Mouse (Mus musculus) embryonic facial prominence, embryonic 10.5 days (tissue): Measurements from ENCODE around the gene Asap2. TPM values are rescaled to one million over a fixed set of nuclear protein-coding genes. Genes with fewer than 3 reads are reported as not detected.

Source experiments
- DNase-seq: peaks from one replicate; pipeline ENCODE4 v3.0.0-alpha.2; 2017; ENCODE audit warnings: low spot score
- H3K27ac ChIP-seq: fragments of 300-500 bp; sonication (generic); replicated peaks from 2 replicates; pipeline ENCODE4 v1.5.1; 2016; ENCODE audit warnings: mild to moderate bottlenecking
- H3K27me3 ChIP-seq: fragments of 300-500 bp; sonication (generic); replicated peaks from 2 replicates; pipeline ENCODE4 v1.6.1; 2016; ENCODE audit warnings: low read depth, mild to moderate bottlenecking; ENCODE audit not compliant: poor library complexity, severe bottlenecking
- H3K36me3 ChIP-seq: fragments of 300-500 bp; sonication (generic); replicated peaks from 2 replicates; pipeline ENCODE4 v1.6.1; 2016; ENCODE audit warnings: mild to moderate bottlenecking, moderate library complexity
- H3K4me1 ChIP-seq: fragments of 300-500 bp; sonication (generic); 2 replicates; pipeline ENCODE4 v1.6.1; 2016
- H3K4me3 ChIP-seq: fragments of 300-500 bp; sonication (generic); 2 replicates; pipeline ENCODE4 v1.5.1; 2016; ENCODE audit warnings: mild to moderate bottlenecking, moderate library complexity
- H3K9me3 ChIP-seq: fragments of 300-500 bp; sonication (generic); 2 replicates; pipeline ENCODE4 v1.6.1; 2016; ENCODE audit warnings: mild to moderate bottlenecking
- WGBS: fragments of 180-500 bp; shearing (Covaris S2); methylation state at CpG from one replicate; pipeline ENCODE4 v1.1.7; 2016; 5-methylcytosine and 5-hydroxymethylcytosine counted together
- polyA plus RNA-seq: library from polyadenylated mRNA; unstranded; fragments of >200 nt; fragmentation: Nextera tagmentation; extraction: Ambion mirVana; gene quantifications from 2 replicates; pipeline ENCODE4 v1.2.1, GENCODE M21; 2016

The Asap2 gene
- polyA plus RNA-seq, 1 experiment from 2014 or later = 15.0 TPM

DNA sequence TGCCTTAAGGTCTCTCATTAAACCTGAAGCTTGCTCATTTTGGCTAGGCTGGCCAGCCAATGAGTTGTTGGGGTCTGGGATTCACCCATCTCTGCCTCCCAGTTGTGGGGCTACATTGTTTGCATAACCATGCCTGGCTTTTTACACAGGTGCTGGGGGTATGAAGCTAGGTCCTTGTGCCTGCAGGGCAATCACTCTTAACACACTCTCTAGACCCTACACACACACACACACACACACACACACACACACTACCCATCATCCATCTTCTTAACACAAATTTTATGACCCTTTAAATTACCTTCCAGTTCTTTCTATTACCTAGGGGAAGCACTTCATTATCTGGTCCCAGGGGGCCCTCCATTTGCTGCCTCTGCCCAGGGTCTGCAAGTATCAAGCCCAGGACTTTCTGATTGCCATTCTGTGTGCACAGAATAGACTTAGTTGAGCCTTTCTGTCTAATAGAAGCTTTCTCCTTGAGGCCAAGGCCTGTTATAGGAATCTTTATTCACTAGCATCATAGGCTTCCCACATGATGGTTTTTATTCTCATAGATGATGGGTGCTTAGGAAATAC lies 187.0 kb downstream of the Asap2 start:
- no peak for DNase-seq
- no peaks in the 10 kb centered on the region for H3K9me3 ChIP-seq
- peaks cover 44% of the 10 kb centered on the region for H3K36me3 ChIP-seq
- H3K4me3 ChIP-seq = no peak overlapping the region
- H3K4me1 ChIP-seq = peaks cover 3% of the 10 kb centered on the region; the same call in 1 of the 2 replicates
- H3K27me3 ChIP-seq = no peaks in the 10 kb centered on the region
- no peak overlapping the region for H3K27ac ChIP-seq

DNA sequence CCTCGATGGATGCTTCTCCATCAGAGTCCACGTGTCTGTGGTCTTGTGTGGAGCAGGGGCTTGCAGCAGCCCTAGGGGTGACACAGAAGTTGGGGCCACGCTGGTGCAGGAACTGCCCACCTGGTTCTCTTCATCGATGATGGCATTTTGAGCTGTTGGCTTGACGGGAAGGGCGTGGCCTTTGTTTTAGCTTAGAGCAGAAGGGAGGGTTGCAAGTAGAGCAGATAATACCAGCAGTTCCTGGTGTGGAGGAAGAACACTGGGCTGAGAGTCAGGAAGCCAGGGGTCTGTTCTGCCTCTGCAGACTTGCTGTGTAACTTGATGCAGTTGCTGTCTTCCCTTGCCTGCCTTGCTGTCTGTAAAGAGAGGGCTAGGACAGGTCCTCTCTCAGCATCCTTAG lies 189.8 kb downstream of the Asap2 start:
- Histone ChIP-seq H3K27ac (no peak overlapping the region), H3K9me3 (no peaks in the 10 kb centered on the region), H3K4me1 (peaks cover 7% of the 10 kb centered on the region), H3K27me3 (no peaks in the 10 kb centered on the region), H3K36me3 (peaks cover 38% of the 10 kb centered on the region), H3K4me3 (no peak overlapping the region)
- no peak for DNase-seq
- 86% methylated on average over 6 of the region's 6 CpGs for WGBS

DNA sequence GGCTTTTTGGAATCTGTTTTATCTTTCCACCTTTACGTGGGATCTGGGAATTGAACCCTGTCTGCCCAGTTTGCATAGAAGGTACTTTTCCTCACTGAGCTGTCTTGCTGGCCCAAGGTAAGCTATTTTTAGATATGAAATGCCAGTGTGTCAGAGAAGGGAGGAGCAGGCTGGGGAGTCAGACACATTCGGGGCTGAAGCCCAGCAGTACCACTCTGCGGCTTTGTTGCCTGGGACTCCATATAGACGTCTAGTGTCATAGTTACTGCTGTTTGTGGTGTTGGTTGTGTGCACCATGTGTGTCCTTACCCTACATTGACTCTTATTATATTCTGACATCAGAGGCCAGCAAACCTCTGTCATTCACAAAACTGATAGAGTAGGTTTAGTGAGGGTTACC lies 192.5 kb downstream of the Asap2 start:
- no peak for DNase-seq
- Histone ChIP-seq H3K27me3 (no peaks in the 10 kb centered on the region), H3K4me3 (no peak overlapping the region), H3K4me1 (peaks cover 14% of the 10 kb centered on the region), H3K36me3 (peaks cover 46% of the 10 kb centered on the region), H3K9me3 (no peaks in the 10 kb centered on the region), H3K27ac (no peak overlapping the region)
- 90% methylated on average over 4 of the region's 4 CpGs for WGBS

GRCm38 (mm10) chr12:21183321-21183720 lies 193.1 kb downstream of the Asap2 start:
- H3K4me1 ChIP-seq = peaks cover 14% of the 10 kb centered on the region
- WGBS = 82% methylated on average over 6 of the region's 6 CpGs
- H3K27ac ChIP-seq = no peak overlapping the region
- no peak overlapping the region for H3K4me3 ChIP-seq
- DNase-seq = no peak
- no peaks in the 10 kb centered on the region for H3K9me3 ChIP-seq
- H3K27me3 ChIP-seq = no peaks in the 10 kb centered on the region
- H3K36me3 ChIP-seq = peaks cover 47% of the 10 kb centered on the region

GRCm38 (mm10) chr12:21186145-21186544 lies 195.9 kb downstream of the Asap2 start:
- 88% methylated on average over 1 of the region's 1 CpGs for WGBS
- no peak overlapping the region for H3K4me3 ChIP-seq
- no peak overlapping the region for H3K27ac ChIP-seq
- no peak for DNase-seq
- peaks cover 58% of the 10 kb centered on the region for H3K36me3 ChIP-seq
- H3K9me3 ChIP-seq = no peaks in the 10 kb centered on the region
- H3K4me1 ChIP-seq = peaks cover 14% of the 10 kb centered on the region
- no peaks in the 10 kb centered on the region for H3K27me3 ChIP-seq

- Histone ChIP-seq H3K27ac (no peak overlapping the region), H3K9me3 (no peaks in the 10 kb centered on the region), H3K4me3 (no peak overlapping the region), H3K4me1 (peaks cover 11% of the 10 kb centered on the region), H3K36me3 (peaks cover 62% of the 10 kb centered on the region), H3K27me3 (no peaks in the 10 kb centered on the region)
- WGBS = 74% methylated on average over 4 of the region's 4 CpGs
- DNase-seq = no peak
These were observed 198.6 kb downstream of the Asap2 start for GRCm38 (mm10) chr12:21188880-21189279.

- no peaks in the 10 kb centered on the region for H3K4me1 ChIP-seq
- 87% methylated on average over 2 of the region's 2 CpGs for WGBS
- H3K9me3 ChIP-seq = no peaks in the 10 kb centered on the region
- H3K27ac ChIP-seq = no peak overlapping the region
- H3K27me3 ChIP-seq = no peaks in the 10 kb centered on the region
- peaks cover 61% of the 10 kb centered on the region for H3K36me3 ChIP-seq
- no peak overlapping the region for H3K4me3 ChIP-seq
- no peak for DNase-seq
These were observed 201.3 kb downstream of the Asap2 start for GRCm38 (mm10) chr12:21191546-21191945.

GRCm38 (mm10) chr12:21195497-21195896 lies 205.2 kb downstream of the Asap2 start:
- no peak overlapping the region for H3K4me3 ChIP-seq
- no peaks in the 10 kb centered on the region for H3K9me3 ChIP-seq
- H3K27me3 ChIP-seq = no peaks in the 10 kb centered on the region
- no peak overlapping the region for H3K27ac ChIP-seq
- H3K4me1 ChIP-seq = no peaks in the 10 kb centered on the region
- peaks cover 54% of the 10 kb centered on the region for H3K36me3 ChIP-seq
- DNase-seq = no peak
- WGBS = 91% methylated on average over 3 of the region's 3 CpGs

GRCm38 (mm10) chr12:21196420-21196819 lies 206.2 kb downstream of the Asap2 start:
- no peak overlapping the region for H3K27ac ChIP-seq
- WGBS = 89% methylated on average over 4 of the region's 4 CpGs
- H3K36me3 ChIP-seq = peaks cover 55% of the 10 kb centered on the region
- no peaks in the 10 kb centered on the region for H3K4me1 ChIP-seq
- no peak overlapping the region for H3K4me3 ChIP-seq
- H3K27me3 ChIP-seq = no peaks in the 10 kb centered on the region
- no peaks in the 10 kb centered on the region for H3K9me3 ChIP-seq
- no peak for DNase-seq

- H3K27ac ChIP-seq = no peak overlapping the region
- H3K9me3 ChIP-seq = no peaks in the 10 kb centered on the region
- no peak for DNase-seq
- WGBS = 93% methylated on average over 8 of the region's 8 CpGs
- peaks cover 88% of the 10 kb centered on the region for H3K36me3 ChIP-seq
- peaks cover 9% of the 10 kb centered on the region for H3K4me1 ChIP-seq
- no peak overlapping the region for H3K4me3 ChIP-seq
- no peaks in the 10 kb centered on the region for H3K27me3 ChIP-seq
These were observed 210.4 kb downstream of the Asap2 start for GRCm38 (mm10) chr12:21200613-21201012.

DNA sequence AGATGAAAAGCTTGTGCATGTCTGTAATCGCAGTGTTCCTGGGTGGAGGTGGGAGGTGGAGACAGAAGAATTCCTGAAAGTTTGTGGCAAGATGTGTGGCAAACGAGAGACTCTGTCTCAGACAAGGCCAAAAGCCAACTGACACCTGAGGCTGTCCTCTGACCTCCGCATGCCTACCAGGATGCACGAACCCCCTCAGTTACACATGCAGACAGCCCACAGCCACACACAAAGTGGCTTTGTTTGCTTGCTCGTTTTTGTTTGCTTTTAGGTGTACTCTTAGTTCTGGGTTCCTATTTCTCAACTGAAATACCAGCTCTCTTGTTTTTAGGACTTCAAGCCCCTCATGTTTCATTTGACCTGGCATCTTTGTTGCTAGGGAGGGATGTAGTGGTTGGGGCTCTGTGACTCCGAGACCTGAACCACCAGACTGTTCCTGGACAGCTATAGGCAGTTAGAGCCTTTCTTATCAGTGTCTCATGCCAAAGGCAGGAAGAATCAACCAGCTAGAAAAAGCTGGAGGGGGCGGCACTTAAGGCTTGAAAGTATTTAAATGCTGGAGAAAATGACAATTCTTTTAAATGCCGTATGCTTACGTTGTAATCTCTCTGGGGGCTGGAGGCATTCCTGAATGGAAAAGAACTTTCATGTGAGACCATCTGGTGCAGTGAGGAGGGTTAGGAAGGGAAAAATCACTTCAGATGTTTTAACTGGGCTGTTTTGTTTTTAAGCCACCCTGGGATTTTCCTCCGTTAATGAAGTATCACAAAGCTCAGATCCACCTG lies 211.4 kb downstream of the Asap2 start:
- H3K9me3 ChIP-seq = no peaks in the 10 kb centered on the region
- DNase-seq = no peak
- WGBS = 74% methylated on average over 10 of the region's 10 CpGs
- no peak overlapping the region for H3K4me3 ChIP-seq
- H3K27me3 ChIP-seq = no peaks in the 10 kb centered on the region
- H3K4me1 ChIP-seq = peaks cover 9% of the 10 kb centered on the region
- no peak overlapping the region for H3K27ac ChIP-seq
- H3K36me3 ChIP-seq = peaks cover 89% of the 10 kb centered on the region

GRCm38 (mm10) chr12:21204701-21205312 lies 214.5 kb downstream of the Asap2 start:
- H3K4me1 ChIP-seq = peaks cover 9% of the 10 kb centered on the region
- no peak overlapping the region for H3K4me3 ChIP-seq
- no peaks in the 10 kb centered on the region for H3K27me3 ChIP-seq
- no peak for DNase-seq
- H3K27ac ChIP-seq = no peak overlapping the region
- peaks cover 99% of the 10 kb centered on the region for H3K36me3 ChIP-seq
- no peaks in the 10 kb centered on the region for H3K9me3 ChIP-seq
- 52% methylated on average over 11 of the region's 11 CpGs for WGBS

GRCm38 (mm10) chr12:21205799-21206198 lies 215.5 kb downstream of the Asap2 start:
- Histone ChIP-seq H3K36me3 (peaks cover 96% of the 10 kb centered on the region), H3K4me3 (no peak overlapping the region), H3K4me1 (peaks cover 9% of the 10 kb centered on the region), H3K27ac (no peak overlapping the region), H3K9me3 (no peaks in the 10 kb centered on the region), H3K27me3 (no peaks in the 10 kb centered on the region)
- WGBS = 89% methylated on average over 4 of the region's 4 CpGs
- DNase-seq = no peak
